Mouse (Mus musculus) kidney, adult 2 months (tissue): ENCODE data around the gene Ccdc33.

Experiments used
- CTCF ChIP-seq: fragments of 200-500 bp; conservative IDR thresholded peaks from 2 replicates; pipeline ENCODE4 v1.5.1; 2011; ENCODE audit warnings: low read depth, mild to moderate bottlenecking, control low read depth, low read length, moderate library complexity, mixed read lengths; ENCODE audit not compliant: insufficient read depth, insufficient read length
- POLR2A ChIP-seq: fragments of 200-500 bp; IDR thresholded peaks from one replicate; pipeline ENCODE4 v1.6.1; 2011; ENCODE audit warnings: low read depth, low read length, control low read depth

DNA sequence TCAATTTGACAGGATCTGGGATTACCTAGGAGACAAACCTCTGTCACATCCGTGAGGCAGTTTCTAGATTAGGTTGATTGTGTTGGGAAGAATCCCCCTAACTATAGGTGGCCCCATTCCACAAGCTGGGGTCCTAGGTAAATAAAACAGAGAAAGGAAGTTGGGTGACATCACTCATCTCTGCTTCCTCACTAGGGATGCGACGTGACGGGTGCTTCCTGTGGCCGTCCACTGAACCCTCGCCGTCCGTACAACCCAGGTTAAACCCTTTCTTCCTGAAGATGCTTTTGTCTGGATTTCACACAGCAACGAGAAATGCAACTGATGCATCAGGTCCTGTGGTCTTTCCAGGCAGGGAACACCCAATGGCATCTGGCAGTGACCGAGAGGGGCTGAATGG lies 71.6 kb downstream of the Ccdc33 start:
- TF ChIP-seq CTCF (no peak), POLR2A (no peak)
